Mouse (Mus musculus): ENCODE data around the gene Galnt6. TPM values are rescaled to one million over a fixed set of nuclear protein-coding genes. Genes with fewer than 3 reads are reported as not detected.
"Not testable (repeated sequence)": the region's sequence is repeated elsewhere in the genome, so short reads cannot be mapped to it uniquely, and the experiment has no call there.

The Galnt6 gene
- total RNA-seq (2021), result under 1 TPM; 0.47 to 0.69 TPM

- peak in 1 of 2 experiments; percentile 49 for DNase-seq (ENCODE audit: extremely low spot score in 1 of 2, low spot score in 2 of 2)
- intact Hi-C loops (cut with DNase I), result no loop called here
These were observed at the start of gene Galnt6 for GRCm38 (mm10) chr15:100729281-100729985. Gene Galnt6, minus strand, starts transcription at chr15:100729376.

DNA sequence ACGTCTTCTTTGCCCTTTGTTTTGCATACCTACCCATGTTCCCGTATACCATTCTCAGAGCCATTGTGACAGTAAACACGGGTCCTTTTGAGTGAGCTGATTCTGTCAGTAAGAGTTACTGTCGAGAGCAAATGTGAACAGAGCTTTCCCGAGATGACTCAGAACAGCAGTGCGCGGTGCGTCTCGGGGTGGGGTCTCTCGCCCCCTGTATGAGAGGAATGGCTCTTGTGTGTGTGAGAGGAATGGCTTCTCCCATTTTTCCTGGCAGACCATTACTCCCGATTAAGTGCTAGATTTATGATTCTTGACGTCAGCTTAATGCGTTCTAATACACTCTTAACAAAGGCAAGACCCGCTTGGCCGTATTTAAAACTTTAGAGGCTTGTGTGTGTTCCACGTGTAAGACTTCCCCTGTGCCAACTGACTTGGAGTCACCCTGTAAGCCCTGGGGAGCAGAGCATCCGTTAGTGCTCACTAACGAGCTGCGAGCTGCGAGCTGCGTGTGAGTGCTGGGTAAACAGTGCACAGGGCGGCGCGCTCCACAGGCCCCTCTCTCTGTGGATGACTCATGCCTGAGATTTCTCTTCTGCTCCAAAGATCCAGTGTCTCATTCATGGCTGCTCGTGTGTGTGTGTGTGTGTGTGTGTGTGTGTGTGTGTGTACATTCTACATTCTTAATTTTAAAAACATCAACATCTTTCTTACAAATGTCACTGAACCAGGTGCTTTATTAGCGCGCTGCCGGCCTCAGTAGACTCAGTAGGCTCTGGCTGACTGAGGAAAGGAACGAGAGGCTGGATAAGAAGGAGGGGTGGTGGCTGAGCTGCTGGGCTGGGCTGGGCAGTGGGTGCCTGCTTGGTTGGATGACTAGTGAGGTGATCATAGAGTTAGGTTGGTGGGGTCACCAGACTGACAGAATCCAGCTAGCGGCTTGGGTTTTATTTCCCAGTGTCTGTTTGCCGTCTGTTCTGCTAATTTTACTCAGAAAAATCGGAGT is 48.1 kb upstream of the Galnt6 start:
- peak in 1 of 2 experiments; percentile 41 for DNase-seq (ENCODE audit: extremely low spot score in 1 of 2, low spot score in 2 of 2)
- intact Hi-C loops (cut with DNase I), result no loop called here

DNA sequence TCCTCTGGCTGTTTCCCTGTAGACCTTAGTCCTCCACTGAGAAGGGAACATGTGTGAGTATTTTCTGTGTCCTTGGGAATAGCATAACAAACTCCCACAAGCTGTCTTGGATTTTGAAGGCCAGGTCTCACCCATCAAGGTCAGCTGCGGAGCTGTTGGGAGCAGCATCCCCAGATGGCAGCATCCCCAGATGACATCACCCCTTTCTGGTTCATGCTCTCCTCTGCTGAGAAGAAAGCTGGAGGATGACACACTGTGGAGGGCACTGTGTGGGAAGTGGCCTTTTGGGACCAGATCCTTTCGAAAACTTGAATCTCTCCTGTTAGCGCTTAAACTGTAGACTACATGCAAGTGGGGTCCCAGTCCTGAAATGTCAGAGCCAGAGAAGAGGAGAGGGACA is 47.2 kb upstream of the Galnt6 start:
- DNase-seq (ENCODE audit: extremely low spot score in 1 of 2, low spot score in 2 of 2), result no peak
- intact Hi-C loops (cut with DNase I), result no loop called here

DNA sequence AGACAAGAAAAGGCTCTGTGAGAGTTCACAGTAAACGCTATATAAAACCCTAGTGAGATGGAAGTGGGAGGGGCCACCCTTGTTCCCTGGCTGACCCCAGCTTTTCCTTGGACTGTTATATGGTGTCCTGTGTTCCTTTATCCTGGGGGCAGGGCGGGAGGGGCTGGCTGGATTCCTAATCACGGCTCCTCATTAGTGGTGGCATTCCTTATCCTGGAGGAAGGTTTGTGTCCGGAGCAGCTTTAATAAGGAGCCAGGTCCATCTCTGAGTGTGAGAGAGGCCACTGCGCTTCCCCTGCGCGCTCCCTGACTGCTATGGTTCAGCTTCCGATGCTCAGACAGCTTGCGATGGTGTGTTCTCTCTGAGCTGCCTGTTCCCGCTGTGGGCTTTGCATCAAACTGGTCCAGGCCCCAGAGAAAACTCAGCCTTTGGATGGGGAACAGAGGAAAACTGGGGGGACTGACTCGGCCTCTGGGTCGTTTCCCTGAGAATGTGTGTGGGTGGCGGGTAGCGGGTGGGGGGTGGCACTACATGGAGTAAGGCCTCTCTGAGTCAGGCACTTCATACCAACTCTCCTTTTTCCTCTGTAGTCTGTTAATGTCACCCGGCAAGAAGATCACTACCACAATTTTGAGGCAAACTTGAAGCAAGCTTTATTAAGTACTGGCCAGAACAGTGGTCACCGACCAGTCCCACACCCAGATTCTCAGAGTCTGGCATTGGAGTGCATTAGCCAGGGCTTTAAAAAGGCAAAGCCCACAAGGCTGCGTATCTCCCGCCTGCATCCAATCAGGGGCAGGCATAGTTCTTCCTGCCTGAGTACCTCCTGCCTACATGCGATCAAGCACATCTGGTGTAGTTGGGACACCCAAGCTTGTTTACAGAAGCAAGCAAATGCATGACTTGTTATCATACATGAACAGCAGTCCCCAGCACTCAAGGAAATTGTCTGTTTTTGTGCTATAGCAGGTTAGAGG is 46.3 kb upstream of the Galnt6 start:
- intact Hi-C loops (cut with DNase I), result no loop called here
- no peak for DNase-seq (ENCODE audit: extremely low spot score in 1 of 2, low spot score in 2 of 2)

- intact Hi-C loops (cut with DNase I); DNase-seq (ENCODE audit: extremely low spot score in 1 of 2, low spot score in 2 of 2): not testable (repeated sequence)
These were observed 44.7 kb upstream of the Galnt6 start for GRCm38 (mm10) chr15:100773859-100774258.

- no peak for DNase-seq (ENCODE audit: extremely low spot score in 1 of 2, low spot score in 2 of 2)
- intact Hi-C loops (cut with DNase I), result no loop called here
These were observed 43.5 kb upstream of the Galnt6 start for GRCm38 (mm10) chr15:100772685-100773084.

GRCm38 (mm10) chr15:100770338-100770737 is 41.2 kb upstream of the Galnt6 start:
- no peak for DNase-seq (ENCODE audit: extremely low spot score in 1 of 2, low spot score in 2 of 2)
- intact Hi-C loops (cut with DNase I), result no loop called here

DNA sequence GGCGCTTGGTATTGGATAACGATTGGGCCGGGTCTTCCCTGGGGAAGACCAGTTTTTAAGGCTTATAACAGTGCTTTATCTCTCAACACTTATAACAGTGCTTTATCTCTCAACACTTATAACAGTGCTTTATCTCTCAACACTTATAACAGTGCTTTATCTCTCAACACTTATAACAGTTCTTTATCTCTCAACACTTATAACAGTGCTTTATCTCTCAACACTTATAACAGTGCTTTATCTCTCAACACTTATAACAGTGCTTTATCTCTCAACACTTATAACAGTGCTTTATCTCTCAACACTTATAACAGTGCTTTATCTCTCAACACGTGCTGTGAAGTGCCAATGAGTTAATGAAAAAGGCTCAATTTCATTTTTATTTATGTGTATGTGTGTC is 39.8 kb upstream of the Galnt6 start:
- DNase-seq (ENCODE audit: extremely low spot score in 1 of 2, low spot score in 2 of 2); intact Hi-C loops (cut with DNase I): not testable (repeated sequence)

- no peak for DNase-seq (ENCODE audit: extremely low spot score in 1 of 2, low spot score in 2 of 2)
- intact Hi-C loops (cut with DNase I), result no loop called here
These were observed 38.7 kb upstream of the Galnt6 start for GRCm38 (mm10) chr15:100767851-100768250.

DNA sequence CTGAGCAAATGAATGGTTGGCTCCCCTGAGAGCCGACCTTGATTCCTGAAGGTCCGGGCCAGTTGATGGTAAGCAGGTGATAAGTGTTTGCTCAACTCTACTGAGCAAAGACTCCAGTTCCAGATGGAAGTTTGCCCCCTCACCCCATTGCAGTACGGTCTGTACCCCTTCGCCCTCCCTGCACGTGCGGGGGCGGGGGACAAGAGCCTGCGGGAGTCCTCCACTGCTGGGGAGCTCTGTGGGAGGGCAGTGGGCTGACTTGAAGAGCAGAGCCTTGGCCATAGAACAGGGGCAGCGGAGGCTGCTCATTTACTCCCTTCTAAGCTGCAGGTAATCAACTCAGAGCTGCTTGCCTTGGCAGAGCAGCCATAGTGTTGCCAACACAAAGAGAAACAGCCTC is 37.6 kb upstream of the Galnt6 start:
- no peak for DNase-seq (ENCODE audit: extremely low spot score in 1 of 2, low spot score in 2 of 2)
- intact Hi-C loops (cut with DNase I), result no loop called here

DNA sequence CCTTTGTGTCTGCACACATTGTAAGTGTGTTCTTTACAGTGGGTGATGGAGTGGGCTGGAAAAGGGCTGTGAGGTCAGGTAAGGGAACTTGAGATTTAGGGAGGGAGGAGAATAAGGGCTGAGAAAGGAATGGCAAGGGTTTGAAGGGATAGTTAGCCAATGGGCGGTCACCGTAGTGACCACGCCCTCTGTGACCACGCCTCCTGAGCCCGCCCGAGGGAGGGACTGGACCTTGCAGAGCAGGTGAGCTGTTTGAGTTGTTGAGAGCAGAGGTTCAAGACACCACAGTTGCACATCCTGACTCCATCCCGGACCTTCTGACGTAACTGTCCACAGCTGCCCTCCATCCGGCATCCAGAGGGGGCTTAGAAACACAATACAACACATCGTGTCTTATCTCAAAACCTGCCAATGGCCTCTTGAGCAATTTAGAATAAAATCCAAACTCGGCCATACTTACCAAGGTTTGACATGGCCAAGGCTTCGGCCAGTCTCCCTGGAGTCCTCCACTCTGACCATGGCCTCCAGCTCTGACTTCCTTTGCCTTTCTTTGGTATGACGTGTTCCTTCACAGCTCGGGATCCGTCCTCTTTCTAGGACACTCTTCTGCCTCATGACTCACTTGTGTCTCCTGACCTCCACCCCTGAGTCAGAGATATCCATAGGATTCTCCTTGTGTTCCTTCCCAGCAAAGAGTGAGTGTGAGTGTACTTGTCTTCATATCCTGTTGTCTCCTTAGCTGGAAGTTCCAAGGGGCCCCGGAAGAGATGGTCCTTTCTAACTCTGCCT is 35.2 kb upstream of the Galnt6 start:
- intact Hi-C loops (cut with DNase I), result no loop called here
- DNase-seq (ENCODE audit: extremely low spot score in 1 of 2, low spot score in 2 of 2), result peak in 1 of 2 experiments; percentile 33

GRCm38 (mm10) chr15:100762649-100763048 is 33.5 kb upstream of the Galnt6 start:
- intact Hi-C loops (cut with DNase I), result no loop called here
- peak in 1 of 2 experiments; percentile 22 for DNase-seq (ENCODE audit: extremely low spot score in 1 of 2, low spot score in 2 of 2)

- DNase-seq (ENCODE audit: extremely low spot score in 1 of 2, low spot score in 2 of 2), result peak; percentile 92 to 95
- intact Hi-C loops (cut with DNase I), result no loop called here
These were observed 32.4 kb upstream of the Galnt6 start, which contains the start of gene Slc4a8 for GRCm38 (mm10) chr15:100761419-100762185. Gene Slc4a8, plus strand, starts transcription at chr15:100761747.

DNA sequence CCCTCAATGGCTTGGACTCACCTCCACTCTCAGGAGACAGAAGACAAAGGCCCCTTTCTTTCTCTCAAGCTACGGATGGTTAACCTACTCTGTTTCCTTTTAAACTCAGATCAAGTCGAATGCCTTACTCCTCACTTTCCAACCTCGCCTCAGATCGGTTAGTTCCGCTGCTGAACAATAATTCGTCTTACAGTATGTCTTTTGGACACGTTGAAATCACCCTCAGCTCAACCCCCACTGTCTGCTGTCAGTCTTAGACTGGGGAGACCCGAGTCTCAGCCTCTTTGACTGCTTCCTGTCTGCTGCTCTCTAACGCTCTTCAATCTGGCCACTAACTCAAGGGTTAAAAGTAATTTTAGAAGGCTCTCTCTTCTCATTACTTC is 31.9 kb upstream of the Galnt6 start:
- intact Hi-C loops (cut with DNase I), result no loop called here
- peak in 1 of 2 experiments; percentile 30 for DNase-seq (ENCODE audit: extremely low spot score in 1 of 2, low spot score in 2 of 2)

- intact Hi-C loops (cut with DNase I), result no loop called here
- DNase-seq (ENCODE audit: extremely low spot score in 1 of 2, low spot score in 2 of 2), result peak in 1 of 2 experiments; percentile 4
These were observed 30.1 kb upstream of the Galnt6 start for GRCm38 (mm10) chr15:100759286-100759685.

DNA sequence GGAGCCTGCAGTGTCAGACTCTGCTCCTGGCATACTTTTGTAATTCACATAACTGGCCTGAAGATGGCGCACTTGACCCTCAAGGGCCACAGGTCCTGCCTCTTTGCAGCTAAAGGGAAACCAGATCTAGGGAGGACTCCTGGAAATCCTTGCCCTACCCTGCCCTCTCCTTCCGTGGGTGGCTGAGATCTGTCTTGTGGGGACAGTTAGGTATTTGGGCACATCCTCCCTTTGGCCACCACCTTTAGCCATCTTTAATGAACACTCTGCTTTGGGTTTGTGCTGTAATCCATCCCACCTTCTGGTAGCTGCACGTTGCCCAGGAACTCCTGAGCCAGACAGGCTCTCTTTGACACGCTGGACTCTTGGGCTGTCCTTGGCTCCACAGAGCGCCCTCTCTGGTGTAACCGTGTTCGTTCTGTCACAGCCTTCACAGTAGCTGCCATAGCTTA is 28.4 kb upstream of the Galnt6 start:
- intact Hi-C loops (cut with DNase I), result no loop called here
- peak; percentile 51 to 54 for DNase-seq (ENCODE audit: extremely low spot score in 1 of 2, low spot score in 2 of 2)

All from left cerebral cortex, postnatal 10 days (tissue).